Mouse (Mus musculus) B cell, adult 2 months (primary cell): ENCODE results near the gene Mtcl1.

Experiments used
- DNase-seq, 2 experiments: peaks; one replicate each; pipeline ENCODE4 v3.0.0; 2022

Mtcl1 gene

GRCm38 (mm10) chr17:66320716-66321372 lies 128.7 kb downstream of the Mtcl1 start:
- DNase-seq: no peak

GRCm38 (mm10) chr17:66318031-66318430 lies 131.5 kb downstream of the Mtcl1 start:
- no peak for DNase-seq

- DNase-seq: no peak
Measured at GRCm38 (mm10) chr17:66317576-66317975, 132.0 kb downstream of the Mtcl1 start.

DNA sequence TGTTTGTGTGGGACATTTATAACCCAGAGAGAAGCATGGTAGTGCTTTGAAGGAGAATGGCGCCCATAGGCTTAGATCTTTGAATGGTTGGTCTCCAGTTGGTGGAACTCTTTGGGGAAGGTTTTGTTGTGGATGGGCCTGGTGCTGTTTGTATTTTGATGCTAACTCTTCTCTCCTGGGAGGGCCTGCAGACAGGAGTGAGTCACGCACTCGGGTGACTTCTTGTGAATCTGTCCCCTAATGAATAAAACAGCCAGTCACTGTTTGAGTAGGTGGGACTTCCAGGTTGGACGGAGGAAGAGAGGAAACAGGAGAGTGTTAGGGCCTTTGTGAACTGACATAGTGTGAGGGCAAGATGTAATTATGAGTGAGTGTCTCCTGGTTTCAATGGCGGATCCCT lies 132.4 kb downstream of the Mtcl1 start:
- no peak for DNase-seq

DNA sequence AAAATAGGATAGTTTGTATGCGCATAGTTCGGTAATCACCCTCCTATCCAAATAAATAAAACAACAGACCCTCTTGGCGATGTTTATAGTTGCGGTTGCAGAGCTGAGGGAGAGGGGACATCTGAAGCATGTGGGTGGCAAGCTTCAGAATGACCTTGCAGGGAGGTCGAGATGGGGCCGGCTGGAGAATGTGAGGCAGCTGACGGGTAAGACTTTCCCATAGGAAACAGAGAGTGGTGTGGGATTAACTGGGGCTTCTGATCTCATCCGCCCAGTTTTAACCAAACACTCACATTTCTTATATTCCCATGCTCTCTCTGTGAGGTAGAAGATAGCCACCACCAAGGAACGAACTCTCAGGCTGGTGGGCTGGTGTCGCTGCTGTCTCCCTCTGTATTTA lies 134.1 kb downstream of the Mtcl1 start:
- DNase-seq: no peak

DNA sequence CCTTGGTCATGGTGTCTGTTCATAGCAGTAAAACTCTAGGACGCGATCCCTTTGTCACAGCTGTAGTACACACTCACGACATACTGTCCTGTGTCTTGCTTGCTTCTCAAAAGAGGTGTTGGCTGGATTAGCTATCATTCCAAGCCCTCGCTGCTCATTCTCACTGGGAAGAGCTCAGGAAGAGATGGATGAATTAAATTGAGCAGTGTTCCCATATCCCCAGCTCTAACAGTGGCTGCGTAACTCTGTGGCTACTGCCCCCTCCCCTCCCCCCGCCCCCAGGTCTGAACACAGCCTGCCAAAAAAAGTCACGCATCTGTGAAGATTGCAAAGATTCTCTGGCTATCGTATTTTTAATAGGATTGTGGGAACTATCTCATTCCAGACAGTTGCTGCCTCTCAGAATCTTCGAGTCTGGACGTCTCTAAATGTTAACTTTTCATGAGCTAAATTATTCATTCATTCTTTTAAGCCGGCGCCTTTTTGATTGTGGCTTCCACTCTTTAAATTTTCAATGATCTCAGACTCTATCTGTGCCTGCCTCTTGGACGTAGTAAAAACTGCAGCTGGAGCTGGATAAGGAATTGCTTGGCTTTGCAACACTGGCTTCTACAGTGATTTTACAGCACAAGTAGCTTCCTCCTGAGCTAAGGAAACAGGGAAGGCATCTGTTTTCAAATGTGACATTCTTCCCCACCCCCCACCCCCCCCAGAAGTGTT lies 134.8 kb downstream of the Mtcl1 start:
- DNase-seq: no peak

DNA sequence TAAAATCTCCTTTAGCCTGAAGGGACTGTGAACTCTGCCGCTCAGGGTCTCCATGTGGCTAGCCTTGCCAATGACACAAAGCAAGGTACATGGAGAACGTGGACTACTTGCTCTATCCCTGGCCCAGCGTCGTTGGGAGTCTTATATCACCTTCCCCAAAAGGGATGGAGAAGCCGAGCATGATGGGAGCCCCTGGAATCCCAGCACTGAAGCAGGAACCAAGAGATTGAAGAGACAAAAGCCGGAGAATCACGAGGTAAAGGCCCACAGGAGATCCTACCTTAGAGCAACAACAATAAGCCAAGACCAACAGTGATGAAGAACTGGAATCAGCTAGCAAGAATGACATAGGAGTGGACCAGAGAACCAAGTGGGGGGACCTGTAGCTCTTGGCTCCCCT lies 147.6 kb downstream of the Mtcl1 start:
- no peak for DNase-seq

DNA sequence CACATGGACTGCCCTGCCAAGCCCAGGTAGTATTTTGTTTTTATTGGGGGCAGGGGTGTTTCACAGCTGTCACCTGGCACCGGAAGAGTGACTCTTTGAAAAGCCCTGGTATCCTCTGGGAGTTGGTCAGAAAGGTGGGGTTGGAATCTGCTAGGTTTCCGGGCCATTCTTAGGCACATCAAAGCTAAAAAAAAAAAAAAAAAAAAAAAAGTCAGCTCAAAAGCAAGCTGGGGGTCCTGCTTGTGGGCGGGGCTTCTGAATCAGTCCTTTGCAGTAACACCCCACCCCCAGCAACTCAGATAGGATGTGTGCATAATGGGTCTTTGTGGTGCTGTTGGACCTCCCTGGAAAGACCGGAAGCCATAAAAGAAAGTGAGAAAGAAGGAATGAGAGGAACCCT lies 148.3 kb downstream of the Mtcl1 start:
- no peak for DNase-seq

- DNase-seq: no peak
Measured at GRCm38 (mm10) chr17:66297721-66298120, 151.8 kb downstream of the Mtcl1 start.

GRCm38 (mm10) chr17:66293581-66293980 lies 156.0 kb downstream of the Mtcl1 start:
- DNase-seq: no peak

GRCm38 (mm10) chr17:66289894-66290293 lies 159.7 kb downstream of the Mtcl1 start:
- DNase-seq: no peak
